Mouse (Mus musculus): ENCODE measurements around the gene Gm21985. TPM values are rescaled to one million over a fixed set of nuclear protein-coding genes. Genes with fewer than 3 reads are reported as not detected.

The Gm21985 gene
- polyA plus RNA-seq, 1 experiment from 2014 or later, result not detected

DNA sequence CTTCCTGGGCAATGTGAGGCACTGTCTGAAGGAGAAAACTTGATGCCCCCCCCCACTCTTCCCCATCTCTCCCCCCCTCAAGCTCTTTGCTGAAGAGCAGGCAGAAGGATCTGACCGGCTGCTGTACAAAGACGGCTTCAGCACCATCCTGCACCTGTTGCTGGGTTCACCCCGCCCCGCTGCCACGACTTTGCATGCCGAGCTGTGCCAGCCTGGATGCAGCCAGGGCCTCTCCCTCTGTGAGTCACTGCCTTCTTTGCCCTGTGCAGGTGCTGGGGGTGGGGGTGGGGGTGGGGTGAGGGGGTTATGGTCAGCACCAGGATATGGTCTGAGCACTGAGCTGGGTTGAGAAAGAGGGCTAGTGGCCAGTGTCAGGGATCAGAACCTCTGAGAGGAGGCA, 19.9 kb upstream of the Gm21985 start:
- Histone ChIP-seq H3K27me3 (no peaks in the 10 kb centered on the region), H3K36me3 (peaks cover 14% of the 10 kb centered on the region; the same call in 1 of the 2 replicates), H3K9ac (no peak overlapping the region), H3K27ac (no peak overlapping the region), H3K9me3 (no peaks in the 10 kb centered on the region), H3K4me2 (no peak overlapping the region), H3K4me1 (peaks cover 5% of the 10 kb centered on the region; the same call in 1 of the 2 replicates), H3K4me3 (no peak overlapping the region)
- WGBS, result 73% methylated on average over 6 of the region's 6 CpGs
- 0 out of 2 replicates have a peak, but pooled peaks have one; percentile 53 for ATAC-seq (ENCODE audit: insufficient number of reproducible peaks, low FRiP score, low TSS enrichment, low read depth)

GRCm38 (mm10) chr2:112247323-112247722, 18.8 kb upstream of the Gm21985 start:
- H3K27ac ChIP-seq, result no peak overlapping the region
- H3K4me1 ChIP-seq, result 0 out of 2 replicates have a peak, but pooled peaks cover 3% of the 10 kb centered on the region
- peaks cover 14% of the 10 kb centered on the region; the same call in 1 of the 2 replicates for H3K36me3 ChIP-seq
- no peak overlapping the region for H3K9ac ChIP-seq
- no peaks in the 10 kb centered on the region for H3K9me3 ChIP-seq
- H3K4me2 ChIP-seq, result no peak overlapping the region
- 71% methylated on average over 10 of the region's 10 CpGs for WGBS
- no peaks in the 10 kb centered on the region for H3K27me3 ChIP-seq
- no peak overlapping the region for H3K4me3 ChIP-seq
- no peak for ATAC-seq (ENCODE audit: insufficient number of reproducible peaks, low FRiP score, low TSS enrichment, low read depth)

DNA sequence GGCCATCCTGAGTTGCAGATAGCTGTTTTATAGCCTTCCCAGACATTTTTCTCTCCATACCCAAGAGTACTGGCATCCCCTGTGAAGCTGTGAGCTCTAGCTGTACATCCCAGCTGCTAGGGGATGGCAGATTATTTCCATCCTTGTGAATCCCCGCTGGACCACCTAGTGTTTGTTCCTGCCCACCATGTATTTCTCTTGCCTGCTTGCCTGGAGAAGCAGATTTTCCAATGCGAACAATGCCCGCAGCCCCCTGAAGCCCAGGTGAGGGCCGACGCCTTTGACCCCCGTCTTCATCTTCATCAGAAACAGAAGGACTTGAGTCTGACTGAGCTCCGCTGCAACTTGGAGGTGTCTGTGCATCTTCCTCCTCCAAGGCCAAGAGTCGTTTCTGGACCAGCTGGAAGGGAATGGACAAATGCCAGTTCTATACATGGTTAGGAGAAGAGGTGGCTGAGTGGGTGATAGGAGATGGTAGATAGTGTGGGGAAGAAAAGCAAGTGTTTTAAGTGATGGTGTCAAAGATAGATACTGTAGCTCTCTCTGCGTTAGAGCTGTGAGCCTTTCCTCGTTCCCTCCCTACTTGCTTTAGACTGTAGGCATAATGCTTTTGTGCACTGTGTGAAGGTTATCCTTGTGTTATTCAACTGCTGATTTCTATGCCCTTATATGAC, 16.2 kb upstream of the Gm21985 start:
- Histone ChIP-seq H3K9ac (no peak overlapping the region), H3K4me2 (no peak overlapping the region), H3K36me3 (peaks cover 2% of the 10 kb centered on the region; the same call in 1 of the 2 replicates), H3K9me3 (no peaks in the 10 kb centered on the region), H3K27ac (no peak overlapping the region), H3K4me1 (0 out of 2 replicates have a peak, but pooled peaks cover 3% of the 10 kb centered on the region), H3K27me3 (no peaks in the 10 kb centered on the region), H3K4me3 (no peak overlapping the region)
- no peak for ATAC-seq (ENCODE audit: insufficient number of reproducible peaks, low FRiP score, low TSS enrichment, low read depth)
- 90% methylated on average over 10 of the region's 10 CpGs for WGBS

- Histone ChIP-seq H3K4me1 (no peaks in the 10 kb centered on the region), H3K4me3 (no peak overlapping the region), H3K9me3 (no peaks in the 10 kb centered on the region), H3K36me3 (no peaks in the 10 kb centered on the region), H3K9ac (no peak overlapping the region), H3K4me2 (no peak overlapping the region), H3K27ac (no peak overlapping the region), H3K27me3 (no peaks in the 10 kb centered on the region)
- ATAC-seq (ENCODE audit: insufficient number of reproducible peaks, low FRiP score, low TSS enrichment, low read depth), result no peak
- 56% methylated on average over 7 of the region's 7 CpGs for WGBS
Observed at GRCm38 (mm10) chr2:112254675-112255515, 11.2 kb upstream of the Gm21985 start.

DNA sequence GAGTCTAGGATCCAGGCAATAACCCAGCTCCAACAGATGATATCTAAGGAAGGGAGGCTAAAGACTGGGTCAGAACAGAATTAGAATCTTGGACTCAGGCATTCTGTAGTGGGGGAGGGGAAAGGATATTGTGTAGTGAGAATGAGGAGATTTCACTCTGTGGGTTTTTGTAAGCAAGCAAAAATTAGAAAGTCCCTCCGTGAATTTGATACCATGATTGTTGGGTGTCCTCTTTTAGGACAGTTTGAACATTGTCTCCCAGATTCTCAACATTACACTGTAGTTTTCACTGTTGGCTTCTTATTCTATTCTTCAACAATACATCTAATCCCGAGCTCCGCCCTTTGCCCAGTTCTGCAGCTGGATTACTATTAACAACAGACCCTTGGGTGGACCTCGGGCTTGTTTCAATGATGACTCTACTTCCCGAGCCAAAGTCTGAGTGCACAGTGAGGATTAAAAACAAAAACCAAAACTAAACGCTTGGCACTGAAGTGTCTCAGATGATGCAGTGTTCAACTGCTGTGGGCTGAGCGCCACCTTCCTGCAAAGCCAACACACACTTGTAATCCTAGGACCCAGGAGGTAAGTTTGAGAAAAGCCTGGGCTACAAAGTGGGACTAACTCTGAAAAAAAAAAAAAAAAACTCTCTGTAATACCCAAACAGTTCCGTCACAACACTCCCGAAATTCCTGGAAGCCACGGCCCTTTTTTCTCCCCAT, 6.7 kb upstream of the Gm21985 start, which contains the start of gene Nutm1:
Nutm1 (minus strand) TSS at position 51 of the 722 bp plus-strand sequence.
- Histone ChIP-seq H3K4me2 (no peak within 1 kb of the TSS), H3K9me3 (no peaks in the 10 kb centered on the region), H3K4me1 (peaks cover 12% of the 10 kb centered on the region; the same call in 1 of the 2 replicates), H3K4me3 (no peak within 1 kb of the TSS), H3K27ac (no peak within 1 kb of the TSS), H3K36me3 (0 out of 2 replicates have a peak, but pooled peaks cover 2% of the 10 kb centered on the region), H3K27me3 (no peaks in the 10 kb centered on the region), H3K9ac (no peak within 1 kb of the TSS)
- no peak for ATAC-seq (ENCODE audit: insufficient number of reproducible peaks, low FRiP score, low TSS enrichment, low read depth)
- 73% methylated on average over 10 of the region's 10 CpGs for WGBS

DNA sequence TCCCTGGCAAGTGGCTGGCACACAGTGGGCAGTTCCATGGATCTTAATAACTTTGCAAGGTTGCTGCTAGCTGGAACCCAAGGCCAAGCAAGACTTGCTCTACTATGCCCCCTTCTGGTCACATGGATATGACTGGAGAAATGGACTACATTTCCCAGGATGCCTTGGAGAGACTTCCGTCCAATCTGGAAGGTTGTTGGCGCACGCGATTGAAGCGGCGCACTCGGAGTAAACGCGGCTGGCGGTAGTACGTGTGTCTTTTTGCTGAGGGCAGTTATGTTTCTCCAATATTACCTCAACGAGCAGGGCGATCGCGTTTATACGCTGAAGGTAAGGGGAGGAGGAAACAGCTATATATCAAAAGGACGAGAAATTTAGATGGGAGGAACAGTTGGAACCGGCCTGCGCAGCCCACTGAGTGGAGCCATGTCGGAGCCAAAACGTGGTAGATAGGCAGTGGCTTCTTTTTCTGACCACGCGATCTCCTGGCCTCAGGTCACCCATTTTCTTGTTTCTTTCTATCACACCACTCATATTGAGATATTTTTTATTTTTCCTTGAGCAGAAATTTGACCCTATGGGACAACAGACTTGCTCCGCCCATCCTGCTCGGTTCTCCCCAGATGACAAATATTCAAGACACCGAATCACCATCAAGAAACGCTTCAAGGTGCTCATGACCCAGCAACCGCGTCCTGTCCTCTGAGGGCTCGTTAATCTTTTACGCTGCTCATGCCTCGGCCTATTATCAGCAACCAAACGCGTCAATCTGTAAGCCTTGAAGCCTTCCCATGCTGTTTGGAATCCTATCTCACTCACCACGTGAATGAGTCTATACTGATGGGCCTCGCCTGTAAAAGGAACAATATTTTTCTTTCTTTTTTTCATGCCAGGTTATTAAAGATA, 4.1 kb upstream of the Gm21985 start, which contains the start of gene Nop10:
Nop10 (plus strand) TSS at position 179 of the 906 bp plus-strand sequence.
- Histone ChIP-seq H3K4me2 (peak within 1 kb of the TSS; percentile 61), H3K27me3 (no peaks in the 10 kb centered on the region), H3K27ac (peak within 1 kb of the TSS; percentile 81), H3K9ac (peak within 1 kb of the TSS; percentile 54), H3K9me3 (no peaks in the 10 kb centered on the region), H3K4me1 (peaks cover 21% of the 10 kb centered on the region), H3K36me3 (0 out of 2 replicates have a peak, but pooled peaks cover 2% of the 10 kb centered on the region), H3K4me3 (peak within 1 kb of the TSS; percentile 65)
- WGBS, result under 1% methylated on average over 36 of the region's 36 CpGs
- ATAC-seq (ENCODE audit: insufficient number of reproducible peaks, low FRiP score, low TSS enrichment, low read depth), result peak; percentile 50; the same call in 1 of the 2 replicates

GRCm38 (mm10) chr2:112262779-112263295, 3.3 kb upstream of the Gm21985 start:
- H3K4me2 ChIP-seq, result peak overlapping the region; percentile 61
- H3K9ac ChIP-seq, result no peak overlapping the region
- 0 out of 2 replicates have a peak, but pooled peaks cover 2% of the 10 kb centered on the region for H3K36me3 ChIP-seq
- no peak for ATAC-seq (ENCODE audit: insufficient number of reproducible peaks, low FRiP score, low TSS enrichment, low read depth)
- no peaks in the 10 kb centered on the region for H3K27me3 ChIP-seq
- peaks cover 21% of the 10 kb centered on the region for H3K4me1 ChIP-seq
- H3K4me3 ChIP-seq, result peak overlapping the region; percentile 65
- no peak overlapping the region for H3K27ac ChIP-seq
- 35% methylated on average over 4 of the region's 4 CpGs for whole genome bisulfite sequencing
- H3K9me3 ChIP-seq, result no peaks in the 10 kb centered on the region

GRCm38 (mm10) chr2:112264364-112264763, 1.8 kb upstream of the Gm21985 start:
- Histone ChIP-seq H3K27me3 (no peaks in the 10 kb centered on the region), H3K4me3 (no peak overlapping the region), H3K9me3 (no peaks in the 10 kb centered on the region), H3K4me1 (peaks cover 21% of the 10 kb centered on the region), H3K27ac (no peak overlapping the region), H3K4me2 (no peak overlapping the region), H3K36me3 (0 out of 2 replicates have a peak, but pooled peaks cover 2% of the 10 kb centered on the region), H3K9ac (no peak overlapping the region)
- WGBS, result 70% methylated on average over 4 of the region's 4 CpGs
- ATAC-seq (ENCODE audit: insufficient number of reproducible peaks, low FRiP score, low TSS enrichment, low read depth), result no peak

DNA sequence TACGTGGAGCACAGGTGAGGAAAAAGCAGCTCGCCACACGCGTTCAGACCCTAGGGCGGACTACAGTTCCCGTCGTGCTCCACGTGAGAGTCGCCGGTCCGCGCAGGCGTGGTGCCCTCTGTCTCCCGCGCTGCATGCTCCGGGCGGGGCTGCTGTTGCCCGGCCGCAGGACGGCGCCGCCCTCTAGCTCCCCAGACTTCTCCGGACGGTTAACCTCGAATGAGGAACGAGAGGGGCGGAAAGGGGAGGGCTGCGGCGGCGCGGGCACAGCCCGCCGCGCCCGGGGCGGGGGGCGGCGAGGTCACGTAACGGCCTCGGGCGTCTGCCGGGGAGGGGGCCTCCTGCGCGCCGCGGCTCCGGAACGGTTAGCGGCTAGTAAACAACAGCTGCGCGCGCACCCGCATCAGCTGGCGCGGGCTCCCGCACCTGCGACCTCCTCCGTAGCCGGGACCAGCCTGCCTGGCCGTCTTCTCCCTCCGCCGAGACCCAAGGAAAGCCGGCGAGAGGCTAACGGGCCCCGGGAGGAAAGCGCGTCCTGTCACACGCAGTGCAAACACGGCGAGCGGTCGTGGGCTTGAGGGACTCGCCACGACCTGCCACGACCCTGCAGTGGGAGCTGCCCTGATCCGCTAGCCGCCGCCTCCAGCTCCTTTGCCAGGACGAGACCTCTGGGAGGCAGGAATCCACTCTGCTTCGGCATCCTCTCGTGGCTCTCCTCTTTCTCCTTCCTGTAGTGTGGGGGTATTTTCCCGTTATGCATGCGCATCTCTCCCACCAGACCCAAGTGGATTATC, 469 bp upstream of the Gm21985 start, which contains the start of gene Slc12a6:
Slc12a6 (plus strand) TSS at position 378 of the 794 bp plus-strand sequence.
- Histone ChIP-seq H3K9me3 (no peaks in the 10 kb centered on the region), H3K27ac (peak within 1 kb of the TSS; percentile 87), H3K27me3 (no peaks in the 10 kb centered on the region), H3K4me2 (peak within 1 kb of the TSS; percentile 74), H3K36me3 (0 out of 2 replicates have a peak, but pooled peaks cover 2% of the 10 kb centered on the region), H3K9ac (peak within 1 kb of the TSS; percentile 74), H3K4me1 (peaks cover 24% of the 10 kb centered on the region), H3K4me3 (peak within 1 kb of the TSS; percentile 78)
- 0% methylated on average over 66 of the region's 85 CpGs for WGBS
- ATAC-seq (ENCODE audit: insufficient number of reproducible peaks, low FRiP score, low TSS enrichment, low read depth), result peak; percentile 95

- H3K4me3 ChIP-seq, result peak overlapping the region; percentile 78
- no peaks in the 10 kb centered on the region for H3K9me3 ChIP-seq
- H3K4me1 ChIP-seq, result peaks cover 24% of the 10 kb centered on the region
- H3K27ac ChIP-seq, result no peak overlapping the region
- H3K27me3 ChIP-seq, result no peaks in the 10 kb centered on the region
- WGBS, result 22% methylated on average over 10 of the region's 10 CpGs
- H3K9ac ChIP-seq, result no peak overlapping the region
- peak overlapping the region; percentile 74 for H3K4me2 ChIP-seq
- ATAC-seq (ENCODE audit: insufficient number of reproducible peaks, low FRiP score, low TSS enrichment, low read depth), result no peak
- H3K36me3 ChIP-seq, result 0 out of 2 replicates have a peak, but pooled peaks cover 2% of the 10 kb centered on the region
Observed at GRCm38 (mm10) chr2:112266780-112267179, 666 bp downstream of the Gm21985 start.

Data from limb, embryonic 15.5 days (tissue).